Mouse (Mus musculus) embryonic facial prominence, embryonic 10.5 days (tissue): ENCODE measurements around the gene Hist1h1c. TPM values are rescaled to one million over a fixed set of nuclear protein-coding genes. Genes with fewer than 3 reads are reported as not detected.
"Not testable (repeated sequence)": the region's sequence is repeated elsewhere in the genome, so short reads cannot be mapped to it uniquely, and the experiment has no call there.

Experiments
- DNase-seq: peaks from one replicate; pipeline ENCODE4 v3.0.0-alpha.2; 2017; ENCODE audit warnings: low spot score
- H3K27ac ChIP-seq: fragments of 300-500 bp; sonication (generic); replicated peaks from 2 replicates; pipeline ENCODE4 v1.5.1; 2016; ENCODE audit warnings: mild to moderate bottlenecking
- H3K27me3 ChIP-seq: fragments of 300-500 bp; sonication (generic); replicated peaks from 2 replicates; pipeline ENCODE4 v1.6.1; 2016; ENCODE audit warnings: low read depth, mild to moderate bottlenecking; ENCODE audit not compliant: poor library complexity, severe bottlenecking
- H3K36me3 ChIP-seq: fragments of 300-500 bp; sonication (generic); replicated peaks from 2 replicates; pipeline ENCODE4 v1.6.1; 2016; ENCODE audit warnings: mild to moderate bottlenecking, moderate library complexity
- H3K4me1 ChIP-seq: fragments of 300-500 bp; sonication (generic); 2 replicates; pipeline ENCODE4 v1.6.1; 2016
- H3K4me3 ChIP-seq: fragments of 300-500 bp; sonication (generic); 2 replicates; pipeline ENCODE4 v1.5.1; 2016; ENCODE audit warnings: mild to moderate bottlenecking, moderate library complexity
- H3K9me3 ChIP-seq: fragments of 300-500 bp; sonication (generic); 2 replicates; pipeline ENCODE4 v1.6.1; 2016; ENCODE audit warnings: mild to moderate bottlenecking
- WGBS: fragments of 180-500 bp; shearing (Covaris S2); methylation state at CpG from one replicate; pipeline ENCODE4 v1.1.7; 2016; 5-methylcytosine and 5-hydroxymethylcytosine counted together
- polyA plus RNA-seq: library from polyadenylated mRNA; unstranded; fragments of >200 nt; fragmentation: Nextera tagmentation; extraction: Ambion mirVana; gene quantifications from 2 replicates; pipeline ENCODE4 v1.2.1, GENCODE M21; 2016

Gene Hist1h1c
- polyA plus RNA-seq, 1 experiment from 2014 or later, result 9.2 TPM

DNA sequence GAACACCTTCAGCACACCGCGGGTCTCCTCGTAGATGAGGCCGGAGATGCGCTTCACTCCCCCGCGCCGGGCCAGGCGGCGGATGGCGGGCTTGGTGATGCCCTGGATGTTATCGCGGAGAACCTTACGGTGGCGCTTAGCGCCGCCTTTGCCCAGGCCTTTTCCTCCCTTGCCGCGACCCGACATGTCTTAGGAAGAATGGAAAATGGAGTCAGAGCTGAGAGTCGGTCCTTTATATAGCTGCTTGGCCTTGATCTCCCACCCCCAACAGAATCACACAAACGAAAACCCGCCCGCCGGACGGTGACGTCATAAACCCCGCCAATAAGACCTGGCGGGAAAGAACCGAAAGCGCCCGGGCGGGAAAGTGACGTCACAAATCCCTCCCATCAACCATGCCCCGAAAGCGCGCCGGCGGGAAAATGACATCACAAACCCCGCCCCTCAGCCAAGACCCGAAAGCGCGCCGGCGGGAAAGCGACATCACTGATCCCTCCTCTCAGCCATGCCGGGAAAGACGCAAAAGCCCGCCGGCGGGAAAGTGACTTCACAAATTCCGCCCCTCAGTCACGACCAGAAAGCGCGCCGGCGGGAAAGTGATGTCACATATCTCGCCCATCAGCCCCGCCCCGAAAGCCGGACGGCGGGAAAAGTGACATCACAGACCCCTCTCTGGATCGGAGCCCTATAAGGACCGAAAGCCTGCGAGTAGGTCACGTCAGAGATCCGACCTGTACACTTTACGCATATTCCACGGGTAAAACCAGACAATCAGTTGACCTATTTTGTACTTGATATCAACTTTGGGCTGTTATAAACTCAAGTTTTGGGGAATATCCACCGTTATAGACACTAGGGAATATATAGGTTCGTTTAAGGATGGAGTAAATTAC is 22.6 kb downstream of the Hist1h1c start, which contains the start of gene Hist1h4a:
Gene Hist1h4a (minus strand): TSS at position 259 of the 893 bp plus-strand sequence.
- Histone ChIP-seq H3K27me3 (no peaks in the 10 kb centered on the region), H3K27ac (peak within 1 kb of the TSS; percentile 92), H3K9me3 (no peaks in the 10 kb centered on the region), H3K4me1 (peaks cover 46% of the 10 kb centered on the region), H3K4me3 (peak within 1 kb of the TSS; percentile 70), H3K36me3 (no peaks in the 10 kb centered on the region)
- under 1% methylated on average over 69 of the region's 72 CpGs for WGBS
- peak; percentile 99 for DNase-seq

DNA sequence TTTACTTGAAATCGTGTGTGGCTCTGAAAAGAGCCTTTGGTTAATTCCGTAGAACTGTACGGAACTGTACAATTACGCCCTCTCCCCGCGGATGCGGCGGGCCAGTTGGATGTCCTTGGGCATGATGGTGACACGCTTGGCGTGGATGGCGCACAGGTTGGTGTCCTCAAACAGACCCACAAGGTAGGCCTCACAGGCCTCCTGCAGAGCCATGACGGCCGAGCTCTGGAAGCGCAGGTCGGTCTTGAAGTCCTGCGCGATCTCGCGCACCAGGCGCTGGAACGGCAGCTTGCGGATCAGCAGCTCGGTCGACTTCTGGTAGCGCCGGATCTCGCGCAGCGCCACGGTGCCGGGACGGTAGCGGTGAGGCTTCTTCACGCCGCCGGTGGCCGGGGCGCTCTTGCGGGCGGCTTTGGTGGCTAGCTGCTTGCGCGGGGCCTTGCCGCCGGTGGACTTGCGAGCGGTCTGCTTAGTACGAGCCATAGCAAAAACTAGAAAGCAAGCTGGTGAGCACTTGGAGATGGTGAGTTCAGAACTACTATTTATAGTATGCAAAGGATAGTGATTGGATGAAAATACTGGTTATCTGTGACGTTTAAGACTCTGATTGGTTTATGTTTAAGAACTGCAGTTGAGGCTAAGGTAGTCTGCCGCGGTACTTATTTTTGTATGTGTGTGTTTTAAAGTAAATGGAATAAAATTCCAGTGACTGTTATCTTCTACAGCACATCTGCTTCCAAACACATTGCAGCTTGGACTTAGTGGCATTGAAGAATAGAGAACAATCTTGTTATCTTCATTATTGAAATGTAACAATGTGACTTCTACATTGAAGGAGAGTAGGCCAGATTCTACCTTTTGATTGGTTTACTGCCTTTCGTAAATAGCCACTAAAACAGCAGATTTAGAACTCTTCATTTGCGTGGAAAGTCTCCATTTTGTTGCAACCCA is 23.5 kb downstream of the Hist1h1c start, which contains the start of gene Hist1h3a:
Gene Hist1h3a (minus strand): TSS at position 516 of the 951 bp plus-strand sequence.
- under 1% methylated on average over 38 of the region's 52 CpGs for WGBS
- H3K4me1 ChIP-seq, result peaks cover 45% of the 10 kb centered on the region
- H3K36me3 ChIP-seq, H3K27me3 ChIP-seq, H3K9me3 ChIP-seq: not testable (repeated sequence)
- peak; percentile 74 for DNase-seq
- peak within 1 kb of the TSS; percentile 92 for H3K27ac ChIP-seq
- peak within 1 kb of the TSS; percentile 70 for H3K4me3 ChIP-seq

DNA sequence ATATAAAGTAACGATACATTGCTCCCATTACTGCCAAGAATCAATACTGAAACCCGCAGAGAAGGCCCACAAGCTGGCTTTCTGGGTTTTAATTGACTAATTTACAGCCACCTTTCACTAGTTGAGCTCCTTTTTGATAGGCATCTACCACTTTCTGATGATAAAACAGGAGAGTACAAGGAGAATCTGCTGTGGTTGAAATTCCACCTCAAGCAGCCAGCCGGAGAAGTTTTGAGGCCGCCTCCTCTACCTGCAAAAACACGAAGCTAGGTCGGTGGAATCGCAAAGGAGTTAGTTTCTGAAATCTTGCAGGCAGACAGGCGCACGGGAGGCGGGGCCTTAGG is 24.6 kb downstream of the Hist1h1c start:
- Histone ChIP-seq H3K27ac (peak overlapping the region; percentile 92), H3K4me3 (peak overlapping the region; percentile 70), H3K9me3 (no peaks in the 10 kb centered on the region), H3K27me3 (no peaks in the 10 kb centered on the region), H3K4me1 (peaks cover 36% of the 10 kb centered on the region), H3K36me3 (no peaks in the 10 kb centered on the region)
- under 1% methylated on average over 10 of the region's 10 CpGs for WGBS
- no peak for DNase-seq

DNA sequence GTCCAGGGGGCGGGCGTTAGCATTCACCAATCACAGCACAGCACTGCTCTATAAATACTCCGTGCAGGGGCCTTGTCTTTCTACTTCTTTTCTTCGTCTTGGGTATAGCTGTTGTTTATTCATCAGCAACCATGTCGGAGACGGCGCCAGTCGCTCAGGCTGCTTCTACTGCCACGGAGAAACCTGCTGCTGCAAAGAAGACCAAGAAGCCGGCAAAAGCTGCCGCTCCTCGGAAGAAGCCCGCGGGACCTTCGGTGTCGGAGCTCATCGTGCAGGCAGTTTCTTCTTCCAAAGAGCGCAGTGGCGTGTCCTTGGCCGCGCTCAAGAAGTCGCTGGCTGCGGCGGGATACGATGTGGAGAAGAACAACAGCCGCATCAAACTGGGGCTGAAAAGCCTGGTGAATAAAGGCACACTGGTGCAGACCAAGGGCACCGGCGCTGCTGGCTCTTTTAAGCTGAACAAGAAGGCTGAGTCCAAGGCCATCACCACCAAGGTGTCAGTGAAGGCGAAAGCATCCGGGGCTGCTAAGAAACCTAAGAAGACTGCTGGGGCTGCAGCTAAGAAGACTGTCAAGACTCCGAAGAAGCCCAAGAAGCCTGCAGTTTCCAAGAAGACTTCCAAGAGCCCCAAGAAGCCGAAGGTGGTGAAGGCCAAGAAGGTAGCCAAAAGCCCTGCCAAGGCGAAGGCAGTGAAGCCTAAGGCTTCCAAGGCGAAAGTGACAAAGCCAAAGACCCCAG is 25.1 kb downstream of the Hist1h1c start, which contains the start of gene Hist1h1a:
Gene Hist1h1a (plus strand): TSS at position 81 of the 738 bp plus-strand sequence.
- Histone ChIP-seq H3K4me3 (peak within 1 kb of the TSS; percentile 70), H3K27ac (peak within 1 kb of the TSS; percentile 92), H3K36me3 (no peaks in the 10 kb centered on the region), H3K4me1 (peaks cover 36% of the 10 kb centered on the region), H3K27me3 (no peaks in the 10 kb centered on the region), H3K9me3 (no peaks in the 10 kb centered on the region)
- WGBS, result 3% methylated on average over 34 of the region's 34 CpGs
- peak; percentile 94 for DNase-seq

DNA sequence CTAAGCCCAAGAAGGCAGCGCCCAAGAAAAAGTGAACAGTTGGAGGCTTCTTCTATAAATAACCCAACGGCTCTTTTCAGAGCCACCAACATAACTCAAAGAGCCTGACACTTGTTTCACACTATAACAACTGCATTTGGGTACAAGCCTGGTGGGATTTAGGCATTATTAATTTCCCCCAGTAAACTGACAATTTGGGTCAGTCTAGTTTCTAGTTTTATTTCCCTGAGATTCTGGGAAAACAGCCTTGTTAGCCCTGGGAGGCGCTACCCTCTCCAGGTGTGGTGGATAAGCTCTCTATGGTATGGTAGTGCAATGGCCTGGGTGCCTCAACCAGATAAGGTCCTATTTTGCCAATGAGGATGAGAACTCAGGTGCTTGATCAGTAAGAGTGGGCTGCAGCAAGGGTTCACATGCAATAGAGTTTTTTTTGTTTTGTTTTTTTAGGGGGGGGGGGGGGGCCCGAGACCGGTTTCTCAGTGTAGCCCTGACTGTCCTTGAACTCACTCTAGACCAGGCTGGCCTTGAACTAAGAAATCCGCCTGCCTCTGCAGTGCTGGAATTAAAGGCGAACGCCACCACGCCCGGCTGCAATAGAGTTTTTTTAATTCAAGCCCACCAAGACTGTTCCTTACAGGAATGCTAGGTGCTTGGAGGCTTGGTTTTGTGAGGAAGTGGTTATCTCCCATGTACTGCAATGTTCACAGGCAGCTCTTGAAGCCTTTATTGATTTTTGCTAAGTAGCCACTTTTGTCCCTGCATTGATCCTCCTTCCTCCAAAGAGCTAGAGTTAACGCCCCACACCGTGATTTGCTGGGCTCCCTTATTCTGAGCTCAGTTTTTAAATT is 25.9 kb downstream of the Hist1h1c start:
- 35% methylated on average over 12 of the region's 12 CpGs for WGBS
- Histone ChIP-seq H3K4me3 (peak overlapping the region; percentile 70), H3K27me3 (no peaks in the 10 kb centered on the region), H3K9me3 (no peaks in the 10 kb centered on the region), H3K4me1 (peaks cover 33% of the 10 kb centered on the region), H3K27ac (peak overlapping the region; percentile 92), H3K36me3 (no peaks in the 10 kb centered on the region)
- peak; percentile 43 for DNase-seq

DNA sequence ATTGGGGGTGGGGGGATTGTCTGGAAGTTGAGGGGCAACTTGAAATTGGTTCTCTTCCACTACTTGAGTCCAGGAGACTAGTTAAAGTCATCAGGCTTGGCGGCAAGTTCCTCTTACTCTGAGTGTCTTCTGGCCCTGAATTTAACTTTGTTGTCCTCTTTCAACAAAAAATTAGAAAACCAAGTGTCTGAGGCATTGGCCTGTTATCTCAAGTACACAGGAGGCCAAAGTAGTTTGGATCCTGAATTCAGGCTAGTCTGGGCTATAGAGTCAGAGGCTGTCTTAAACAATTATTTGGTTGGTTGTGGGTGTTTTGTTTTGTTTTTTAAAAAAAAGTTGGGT is 26.5 kb downstream of the Hist1h1c start:
- 67% methylated on average over 1 of the region's 1 CpGs for WGBS
- Histone ChIP-seq H3K36me3 (no peaks in the 10 kb centered on the region), H3K9me3 (no peaks in the 10 kb centered on the region), H3K4me1 (peaks cover 28% of the 10 kb centered on the region), H3K27ac (peak overlapping the region; percentile 92; the same call in 1 of the 2 replicates), H3K27me3 (no peaks in the 10 kb centered on the region), H3K4me3 (peak overlapping the region; percentile 70)
- no peak for DNase-seq

DNA sequence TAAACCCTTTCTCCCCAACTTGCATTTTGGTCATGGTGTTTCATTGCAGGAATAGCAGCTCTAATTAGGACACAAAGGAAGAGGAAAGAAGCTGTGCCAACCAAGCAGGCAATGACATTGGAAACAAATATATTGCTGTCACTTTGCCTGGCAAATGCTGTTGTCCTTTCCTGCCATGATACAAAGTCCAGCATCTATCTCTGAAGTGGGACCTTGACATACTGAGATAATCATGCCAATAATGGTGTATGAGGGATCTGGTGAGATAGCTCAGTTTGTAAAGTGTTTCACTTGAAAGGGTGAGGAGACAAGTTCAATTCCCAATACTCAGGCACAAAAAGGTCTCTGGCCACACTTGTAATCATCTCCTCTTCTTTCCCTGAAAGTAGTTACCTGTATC is 28.2 kb downstream of the Hist1h1c start:
- peaks cover 28% of the 10 kb centered on the region for H3K4me1 ChIP-seq
- DNase-seq, result no peak
- no peak overlapping the region for H3K4me3 ChIP-seq
- no peaks in the 10 kb centered on the region for H3K36me3 ChIP-seq
- H3K9me3 ChIP-seq, result no peaks in the 10 kb centered on the region
- H3K27me3 ChIP-seq, result no peaks in the 10 kb centered on the region
- no peak overlapping the region for H3K27ac ChIP-seq

DNA sequence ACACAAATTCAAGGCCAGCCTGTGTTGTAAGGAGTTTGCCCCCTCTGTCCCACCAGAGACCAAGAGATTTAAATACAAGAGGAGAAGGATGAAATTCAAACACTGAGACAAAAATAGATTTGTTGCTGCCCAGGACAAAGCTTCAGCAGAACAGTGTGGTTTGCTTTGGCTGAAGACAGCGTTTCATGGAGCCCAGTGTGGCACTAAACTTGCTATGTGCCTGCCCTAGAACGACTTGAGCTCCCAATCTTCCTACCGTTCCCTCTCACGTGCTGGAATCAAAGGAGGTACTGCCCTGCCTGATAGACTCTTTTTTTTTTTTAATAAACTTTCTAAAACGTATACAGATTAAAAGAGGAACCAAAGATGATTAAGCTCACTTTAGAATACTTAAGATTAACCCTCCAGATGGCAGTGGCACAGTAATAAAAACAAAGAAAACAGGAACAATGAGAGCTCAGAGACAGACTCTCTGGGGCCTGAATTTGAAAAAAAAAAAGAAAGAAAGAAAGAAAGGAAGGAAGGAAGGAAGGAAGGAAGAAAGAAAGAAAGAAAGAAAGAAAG is 30.3 kb downstream of the Hist1h1c start:
- H3K4me3 ChIP-seq, result no peak overlapping the region
- H3K27me3 ChIP-seq, result no peaks in the 10 kb centered on the region
- no peaks in the 10 kb centered on the region for H3K9me3 ChIP-seq
- no peaks in the 10 kb centered on the region for H3K36me3 ChIP-seq
- peaks cover 23% of the 10 kb centered on the region for H3K4me1 ChIP-seq
- no peak for DNase-seq
- H3K27ac ChIP-seq, result no peak overlapping the region
- WGBS, result 51% methylated on average over 5 of the region's 5 CpGs

DNA sequence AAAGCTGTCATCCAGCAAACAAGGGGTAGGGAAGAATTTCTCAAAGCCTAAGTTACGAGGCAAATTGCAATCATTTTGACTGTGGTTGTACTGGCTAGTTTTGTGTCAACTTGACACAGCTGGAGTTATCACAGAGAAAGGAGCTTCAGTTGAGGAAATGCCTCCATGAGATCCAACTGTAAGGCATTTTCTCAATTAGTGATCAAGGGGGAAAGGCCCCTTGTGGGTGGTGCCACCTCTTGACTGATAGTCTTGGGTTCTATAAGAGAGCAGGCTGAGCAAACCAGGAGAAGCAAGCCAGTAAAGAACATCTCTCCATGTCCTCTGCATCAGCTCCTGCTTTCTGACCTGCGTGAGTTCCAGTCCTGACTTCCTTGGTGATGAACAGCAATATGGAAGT is 31.0 kb downstream of the Hist1h1c start, which contains the start of gene Trim38:
Gene Trim38 (plus strand): TSS at position 301 of the 400 bp plus-strand sequence.
- WGBS, result 84% methylated on average over 2 of the region's 2 CpGs
- H3K36me3 ChIP-seq, H3K4me3 ChIP-seq: not testable (repeated sequence)

DNA sequence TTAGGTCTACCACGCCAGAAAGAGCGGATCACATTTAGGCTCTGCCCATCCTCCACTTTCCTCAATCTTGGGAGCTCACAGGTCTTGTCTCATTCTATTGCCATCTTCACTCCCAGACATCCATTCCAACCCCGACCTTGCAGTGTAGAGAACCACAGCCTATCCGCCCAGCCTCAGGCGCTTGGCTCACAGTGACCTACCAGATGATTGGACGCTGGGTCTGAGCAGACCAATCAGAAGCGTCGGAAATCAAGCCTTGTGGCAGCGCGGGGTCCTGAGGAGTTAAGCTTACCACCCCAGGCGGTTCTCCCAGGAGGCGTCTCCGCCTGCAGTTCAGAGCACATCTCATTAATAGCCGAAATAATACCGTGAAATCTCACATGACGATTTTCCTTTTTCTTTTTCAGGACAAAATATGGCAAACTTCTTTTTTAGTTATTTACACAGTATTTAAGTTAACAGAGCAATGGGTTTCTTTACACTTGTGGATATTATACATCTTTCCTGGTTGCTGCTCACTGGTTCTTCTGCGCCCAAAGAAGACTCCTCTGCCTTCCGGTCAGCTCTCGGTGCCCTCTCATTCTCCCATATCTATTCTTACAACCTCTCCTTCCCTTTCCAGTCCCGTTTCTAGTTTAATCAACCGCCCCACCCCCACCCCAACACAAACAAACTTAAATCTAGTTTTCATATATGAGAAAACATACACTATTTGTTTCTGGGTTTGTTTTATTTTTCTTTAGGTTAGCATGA is 34.1 kb downstream of the Hist1h1c start:
- H3K9me3 ChIP-seq, result no peaks in the 10 kb centered on the region
- H3K36me3 ChIP-seq, result no peaks in the 10 kb centered on the region
- H3K4me3 ChIP-seq, result peak overlapping the region; percentile 42
- H3K4me1 ChIP-seq, result peaks cover 14% of the 10 kb centered on the region
- H3K27me3 ChIP-seq, result no peaks in the 10 kb centered on the region
- DNase-seq, result peak; percentile 78
- 25% methylated on average over 21 of the region's 21 CpGs for WGBS
- no peak overlapping the region; the same call in 1 of the 2 replicates for H3K27ac ChIP-seq

More for the DNA sequence above, 31.0 kb downstream of the Hist1h1c start, which contains the start of gene Trim38:
- not testable (repeated sequence) for H3K27ac ChIP-seq, DNase-seq, H3K9me3 ChIP-seq, H3K27me3 ChIP-seq
- H3K4me1 ChIP-seq, result peaks cover 16% of the 10 kb centered on the region
